ENCODE assay signal across 18 mouse cellular contexts in the genomic region with DNA sequence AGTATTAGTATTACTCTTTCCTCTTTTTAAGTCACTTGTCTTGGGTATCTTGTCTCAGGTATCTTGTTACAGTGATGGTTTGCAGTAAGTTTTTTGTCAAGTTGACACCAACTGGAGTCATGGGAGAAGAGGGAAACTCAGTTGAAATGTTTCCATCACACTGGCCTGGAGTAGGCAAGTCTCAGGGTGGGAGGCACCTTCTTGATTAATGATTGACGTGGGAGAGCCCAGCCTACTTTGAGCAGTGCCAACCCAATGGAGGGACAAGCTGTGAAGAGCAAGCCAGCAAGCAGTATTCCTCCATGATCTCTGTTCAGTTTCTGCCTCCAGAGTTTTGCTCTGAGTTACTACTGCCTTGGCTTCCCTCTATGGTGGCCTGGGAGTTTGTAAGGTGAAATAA.
"Had no signal": no experiment of that assay in that cellular context is flagged by ENCODE, and none has a peak within 500 bp of the region (broad histone marks: within the 10 kb centered on the region; RNA-seq: fewer than 3 reads in every experiment).

No protein-coding gene starts in this region.

- H3K4me1 ChIP-seq: lung, embryonic 15.5 days; neural tube, embryonic 13.5 days; neural tube, embryonic 15.5 days had no signal

- H3K27ac ChIP-seq: lung, embryonic 15.5 days; midbrain, embryonic 10.5 days; neural tube, embryonic 13.5 days; neural tube, embryonic 15.5 days had no signal

- ATAC-seq: midbrain, embryonic 16.5 days had no signal

- H3K9ac ChIP-seq: lung, embryonic 15.5 days; neural tube, embryonic 13.5 days; neural tube, embryonic 15.5 days had no signal

- H3K9me3 ChIP-seq: lung, embryonic 15.5 days; midbrain, embryonic 10.5 days; neural tube, embryonic 15.5 days had no signal

- DNase-seq: lung, adult 2 months; lung, postnatal 10 days; lung, postnatal 4 days; midbrain, embryonic 14.5 days; retina, postnatal 1 day; right cerebral cortex, adult 18-20 months; right cerebral cortex, postnatal 25 days; right cerebral cortex, postnatal 4 days; spleen, adult 18-20 months; thymus, adult 18-20 months; thymus, postnatal 14 days; thymus, postnatal 36 days had no signal

- H3K4me3 ChIP-seq: lung, embryonic 15.5 days; midbrain, embryonic 10.5 days; myocyte; neural tube, embryonic 13.5 days; neural tube, embryonic 15.5 days had no signal

- H3K27me3 ChIP-seq: lung, embryonic 15.5 days; neural tube, embryonic 13.5 days; neural tube, embryonic 15.5 days had no signal

- H3K36me3 ChIP-seq: lung, embryonic 15.5 days; midbrain, embryonic 10.5 days; neural tube, embryonic 13.5 days; neural tube, embryonic 15.5 days had no signal

- H3K4me2 ChIP-seq: lung, embryonic 15.5 days; neural tube, embryonic 13.5 days; neural tube, embryonic 15.5 days had no signal
